Mouse (Mus musculus): Measurements from ENCODE around the gene 1110017D15Rik.

- TF ChIP-seq CTCF (IDR thresholded peaks at IDR 0.05; ENCODE audit: control insufficient read depth, insufficient read depth, low read length) (no peak), POLR2A (IDR thresholded peaks at IDR 0.05; ENCODE audit: borderline replicate concordance, control insufficient read depth, low read depth, low read length) (no peak)
These were observed 14.8 kb downstream of the 1110017D15Rik start for GRCm38 (mm10) chr4:41502171-41502940.
